Mouse (Mus musculus): ENCODE data around the gene Dock9.

DNA sequence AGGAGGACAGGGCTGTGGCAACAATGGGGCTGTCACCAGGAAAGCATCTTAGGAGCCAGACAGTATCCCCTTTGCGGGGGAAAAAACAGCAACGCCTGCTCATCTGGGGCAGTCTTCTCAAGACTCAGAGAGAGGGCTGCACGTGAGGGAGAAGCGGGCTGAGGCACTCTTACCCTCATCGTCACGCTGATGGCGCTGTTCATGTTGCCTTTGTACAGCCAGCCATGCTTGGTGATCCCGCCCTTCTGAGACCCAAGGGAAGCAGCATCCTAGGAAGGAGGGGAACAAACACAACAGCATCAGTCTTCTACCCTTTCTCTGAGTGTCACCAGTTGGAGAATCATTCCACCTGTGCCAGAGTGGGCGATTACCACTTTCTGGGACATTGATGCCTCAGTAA, 139.1 kb downstream of the Dock9 start:
- TF ChIP-seq MAX (IDR thresholded peaks at IDR 0.05): no peak
- no peak for TF ChIP-seq CTCF (IDR thresholded peaks at IDR 0.05; ENCODE audit: control insufficient read depth, insufficient read depth, insufficient read length)
- TF ChIP-seq CEBPB (IDR thresholded peaks at IDR 0.05; ENCODE audit: low read depth): no peak
- no peak for TF ChIP-seq USF1 (IDR thresholded peaks at IDR 0.05; ENCODE audit: low read depth)

Data from C2C12 (cell line).